Mouse (Mus musculus): ENCODE measurements at regions not wholly inside any gene's neighbourhood (a gene's known extent, or its start where the extent isn't known, plus 50 kb on each side); places are given as distances from the start of the nearest gene placed in this dataset.

- TF ChIP-seq ZNF384 (IDR thresholded peaks at IDR 0.05; ENCODE audit: low read depth, low read length) = no peak
- no peak for TF ChIP-seq ZC3H11A (IDR thresholded peaks at IDR 0.05; ENCODE audit: borderline replicate concordance, low read depth, low read length)
- no peak for TF ChIP-seq HCFC1 (IDR thresholded peaks at IDR 0.05; ENCODE audit: borderline replicate concordance, insufficient read depth, low read length)
- TF ChIP-seq MAFK (IDR thresholded peaks at IDR 0.05; ENCODE audit: insufficient read depth, low read depth, low read length) = no peak
These were observed 127.7 kb downstream of the Pros1 start for GRCm38 (mm10) chr16:62981821-62982220.
